Mouse (Mus musculus) urinary bladder, postnatal 36 days (tissue): ENCODE results near the gene Slc9a3r2.
A peak's percentile ranks its signal among the peaks of the same experiment; 100 is the strongest.
"Not testable (repeated sequence)": the region's sequence is repeated elsewhere in the genome, so short reads cannot be mapped to it uniquely, and the experiment has no call there.

Source experiments
- DNase-seq, 2 experiments: peaks; one replicate each; pipeline ENCODE4 v3.0.0; 2022; ENCODE audit warnings: low spot score in 2 of 2, mixed read lengths in 1 of 2

The Slc9a3r2 gene

DNA sequence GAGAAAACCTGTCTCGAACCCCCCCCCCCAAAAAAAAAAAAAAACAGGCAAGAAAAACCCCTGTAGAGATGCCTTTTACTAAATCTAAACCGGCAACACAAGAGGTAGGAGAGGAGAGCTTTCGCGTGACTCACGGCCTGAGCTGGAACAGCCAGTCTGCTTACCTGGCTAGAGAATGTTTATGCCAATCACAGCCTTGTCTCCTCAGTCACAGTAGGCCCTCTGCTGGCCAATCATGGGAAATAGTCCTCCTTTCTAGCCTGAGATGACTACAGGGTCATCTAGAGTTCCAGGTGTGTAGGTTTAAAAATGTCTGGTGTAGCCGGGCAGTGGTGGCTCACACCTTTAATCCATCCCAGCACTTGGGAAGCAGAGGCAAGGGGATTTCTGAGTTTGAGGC is 17.3 kb upstream of the Slc9a3r2 start:
- peak; percentile 65 to 79 for DNase-seq

- DNase-seq, result not testable (repeated sequence)
Measured at GRCm38 (mm10) chr17:24667011-24667410, 16.9 kb upstream of the Slc9a3r2 start.

- no peak for DNase-seq
Measured at GRCm38 (mm10) chr17:24658017-24658758, 8.1 kb upstream of the Slc9a3r2 start, which contains the start of gene Npw. TSS of gene Npw (minus strand) at chr17:24658457.

DNA sequence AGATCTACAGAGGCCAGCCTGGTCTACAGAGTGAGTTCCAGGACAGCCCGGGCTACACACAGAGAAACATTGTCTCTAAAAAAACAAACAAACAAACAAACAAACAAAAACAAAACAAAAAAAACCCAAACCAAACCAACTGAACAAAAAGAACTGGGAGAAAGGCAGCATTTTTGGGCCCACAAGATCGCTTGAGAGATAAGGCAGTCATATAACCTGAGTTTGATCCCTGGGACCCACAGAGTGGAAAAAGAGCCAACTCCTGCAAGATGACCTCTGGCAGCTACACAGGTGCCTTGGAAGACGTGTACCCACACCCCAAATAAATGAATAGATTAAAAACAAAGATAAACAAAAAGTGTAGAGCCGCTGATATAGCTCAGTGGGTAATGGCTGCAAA is 4.8 kb upstream of the Slc9a3r2 start:
- no peak for DNase-seq

- peak; percentile 67 to 73 for DNase-seq
Measured at GRCm38 (mm10) chr17:24653967-24654710, 4.0 kb upstream of the Slc9a3r2 start.

- DNase-seq, result no peak
Measured at GRCm38 (mm10) chr17:24651835-24652234, 1.7 kb upstream of the Slc9a3r2 start.

DNA sequence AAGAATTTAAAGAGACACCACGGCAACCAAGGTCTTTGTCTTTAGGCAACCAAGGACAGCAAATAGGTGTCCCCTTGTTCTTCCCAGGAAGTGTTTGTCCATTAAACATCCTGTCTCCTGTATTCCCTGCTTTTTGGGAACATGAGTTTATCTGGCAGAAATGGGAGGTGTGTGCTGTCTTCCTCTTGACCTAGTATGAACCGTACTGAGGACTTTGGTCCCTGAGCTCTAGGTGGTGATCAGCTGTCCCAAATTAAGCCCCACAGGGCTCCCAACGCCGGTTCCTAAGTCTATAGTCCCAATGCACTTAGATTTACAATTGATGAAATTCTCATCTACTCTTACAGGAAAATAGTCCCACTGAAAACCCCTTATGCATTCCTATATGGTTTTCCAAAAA is 639 bp upstream of the Slc9a3r2 start:
- DNase-seq, result no peak

DNA sequence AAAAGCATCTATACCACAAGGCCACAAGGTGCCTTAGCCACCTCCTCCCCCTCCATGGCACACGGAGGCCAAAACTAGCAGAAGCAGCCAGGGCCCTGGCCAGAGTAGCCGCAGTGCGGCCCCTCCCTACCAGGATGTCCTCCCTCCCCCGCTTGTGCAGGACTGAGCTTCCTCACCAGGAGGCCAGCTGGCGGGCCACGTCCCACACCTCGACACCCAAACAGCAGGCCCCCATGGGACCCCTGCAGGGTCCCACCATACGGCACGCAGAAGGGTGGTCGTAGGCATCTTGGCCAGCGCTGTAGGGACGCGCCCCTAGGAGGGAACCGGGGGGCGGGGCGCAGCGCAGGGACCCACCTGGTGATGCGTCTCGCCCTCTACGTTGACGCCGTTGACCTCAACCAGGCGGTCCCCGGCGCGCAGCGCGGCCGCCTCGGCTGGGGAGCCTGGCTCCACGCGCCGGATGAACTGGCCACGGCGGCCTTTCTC is 502 bp downstream of the Slc9a3r2 start:
- peak; percentile 48 to 50 for DNase-seq

DNA sequence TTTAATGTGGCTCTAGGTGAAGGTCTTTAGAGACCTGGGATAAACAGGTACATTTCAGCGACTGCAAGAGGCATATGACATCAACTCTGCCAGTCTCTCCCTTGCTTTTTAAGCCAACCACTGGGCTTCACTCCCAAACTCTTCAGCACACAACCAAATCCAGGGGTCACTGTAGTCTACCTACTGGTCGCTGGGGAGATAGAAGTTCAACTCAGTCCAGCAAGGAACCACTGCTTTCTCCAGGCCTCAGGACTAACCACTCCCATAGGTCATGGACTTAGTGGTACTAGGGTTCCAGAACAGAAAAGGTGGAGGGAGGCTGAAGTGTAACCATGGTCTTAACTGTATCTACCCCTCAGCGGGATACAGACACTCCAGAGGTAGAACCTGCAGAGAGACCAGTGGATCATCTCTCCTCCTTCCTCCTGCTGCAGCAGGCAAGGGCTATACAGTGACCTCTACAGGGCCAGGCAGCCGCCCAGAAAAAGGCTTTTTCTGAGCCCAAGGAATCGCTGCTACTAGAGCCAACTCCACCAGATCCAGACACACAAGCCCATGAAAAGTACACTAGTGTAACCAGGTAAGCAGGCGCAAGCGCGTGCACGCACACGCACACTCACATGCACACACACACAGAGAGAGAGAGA is 1.3 kb downstream of the Slc9a3r2 start:
- DNase-seq, result no peak

- no peak for DNase-seq
Measured at GRCm38 (mm10) chr17:24647493-24647892, 2.6 kb downstream of the Slc9a3r2 start.

- no peak for DNase-seq
Measured at GRCm38 (mm10) chr17:24646381-24646780, 3.7 kb downstream of the Slc9a3r2 start.

DNA sequence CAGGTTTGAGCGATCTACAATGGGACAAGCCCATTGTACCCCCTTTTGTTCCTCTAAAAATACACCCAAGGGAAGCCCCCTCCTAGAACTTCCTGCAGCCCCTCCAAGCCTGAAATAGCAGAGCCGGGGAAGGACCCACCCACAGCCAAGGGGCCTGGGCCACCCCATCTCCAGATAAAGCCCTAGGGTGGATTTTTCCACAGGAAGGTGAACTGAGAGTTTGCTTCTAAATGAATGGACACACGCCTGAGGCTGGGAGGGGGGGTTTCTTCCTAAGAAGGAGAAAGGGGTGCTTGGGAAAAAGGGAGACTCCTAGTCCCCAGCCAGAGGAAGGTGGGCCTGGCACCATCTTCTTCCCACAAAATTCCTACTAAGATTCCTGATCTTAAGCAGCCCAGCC is 4.2 kb downstream of the Slc9a3r2 start:
- no peak for DNase-seq

DNA sequence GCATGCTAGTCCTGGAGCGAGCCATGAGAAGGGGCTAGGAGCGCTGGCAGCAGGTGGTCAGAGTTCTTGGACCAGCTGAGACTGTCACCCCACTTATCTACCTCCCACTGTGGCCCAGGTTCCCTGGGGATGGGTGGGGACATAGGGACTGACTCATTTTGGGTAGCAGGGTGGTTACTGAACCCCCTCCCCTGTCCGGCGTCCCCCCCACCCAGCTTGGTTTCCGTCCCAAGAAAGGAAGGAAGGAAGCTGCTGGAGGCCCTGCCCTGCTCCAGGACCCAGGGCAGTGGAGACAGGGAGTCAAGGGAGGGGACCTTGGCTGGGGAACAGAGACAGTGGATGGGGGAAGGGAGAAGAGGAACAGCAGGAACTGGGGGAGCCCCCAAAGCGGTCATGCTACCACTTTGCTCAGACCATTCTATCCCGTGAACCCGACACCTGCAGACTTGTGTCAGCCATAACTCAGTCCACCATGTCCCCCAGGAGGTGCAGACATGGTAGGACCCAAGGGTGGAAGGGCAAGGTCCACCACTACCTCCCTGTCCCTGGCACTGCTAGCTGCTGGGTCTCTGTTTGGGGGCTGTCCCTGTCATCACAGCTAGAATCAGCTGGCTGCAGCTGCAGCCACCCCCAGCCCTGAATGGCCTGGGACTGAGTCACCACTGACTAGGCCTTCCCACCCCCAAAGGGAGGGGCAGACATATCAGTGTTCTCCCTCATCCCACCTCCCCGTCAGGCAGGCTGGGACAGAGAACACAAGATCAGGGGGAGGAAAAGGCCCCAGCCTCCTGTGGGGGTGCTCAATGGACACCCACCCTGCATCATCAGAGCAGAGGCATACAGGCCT is 5.0 kb downstream of the Slc9a3r2 start:
- DNase-seq, result no peak

DNA sequence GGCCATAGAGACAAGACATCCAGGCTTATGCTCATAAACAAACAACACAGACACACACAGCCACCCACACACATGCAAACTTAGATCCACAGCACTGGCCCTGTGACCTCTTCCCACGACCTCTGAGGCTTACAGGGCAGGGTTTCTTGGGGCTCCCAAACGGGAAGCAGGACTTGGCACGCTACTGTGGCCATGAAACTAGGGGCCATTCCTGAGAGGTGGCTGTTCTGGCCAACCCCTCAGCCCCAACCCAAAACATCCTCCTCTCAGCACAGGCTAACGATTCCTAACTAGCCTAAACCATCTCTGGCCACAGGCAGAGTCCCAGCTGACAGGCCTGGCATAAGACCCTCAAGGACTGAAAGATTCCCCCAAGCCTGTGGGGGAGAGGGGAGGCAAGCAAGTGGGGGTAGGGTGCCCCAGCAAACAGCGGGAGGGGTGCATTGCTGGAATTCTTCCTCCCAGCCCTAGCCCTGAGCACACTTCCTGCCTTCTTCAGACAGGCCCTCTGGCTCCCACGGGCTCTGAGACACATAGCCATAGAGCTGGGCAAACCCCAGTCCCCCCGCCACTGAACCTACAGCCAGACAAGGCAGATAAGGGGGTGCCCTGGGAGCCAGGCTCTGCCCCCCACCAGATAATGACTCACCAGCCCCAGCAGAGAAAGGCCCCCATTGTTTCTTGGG is 6.0 kb downstream of the Slc9a3r2 start:
- DNase-seq, result no peak

DNA sequence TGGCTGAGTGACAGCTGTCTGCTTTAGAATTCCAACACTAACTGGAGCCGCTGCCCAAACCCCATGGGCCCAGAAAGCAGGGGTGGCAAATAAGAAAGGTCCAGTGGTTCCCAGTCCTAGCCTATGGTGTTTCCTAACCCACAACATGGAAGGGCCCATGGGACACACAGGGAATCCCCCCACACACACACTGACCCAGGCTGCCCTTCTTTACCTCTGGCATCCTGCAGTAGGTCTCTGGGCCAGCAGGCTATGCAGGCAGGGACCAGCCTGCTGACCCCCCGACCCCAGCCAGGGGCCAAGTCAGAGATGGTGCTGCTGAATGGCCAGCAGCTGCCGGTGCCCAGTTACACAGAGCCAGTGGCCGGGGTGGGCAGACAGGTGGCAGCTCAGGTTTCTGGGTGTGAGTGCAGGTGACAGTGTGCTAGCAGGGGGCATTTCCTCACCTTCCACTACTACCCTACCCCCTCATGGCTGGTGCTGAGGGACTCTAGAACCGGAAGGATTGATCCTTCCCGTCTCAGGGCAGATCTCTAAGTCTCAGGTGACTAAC is 7.3 kb downstream of the Slc9a3r2 start:
- no peak for DNase-seq

GRCm38 (mm10) chr17:24641944-24642343 is 8.2 kb downstream of the Slc9a3r2 start:
- DNase-seq, result no peak

GRCm38 (mm10) chr17:24640581-24640980 is 9.5 kb downstream of the Slc9a3r2 start:
- DNase-seq, result no peak

DNA sequence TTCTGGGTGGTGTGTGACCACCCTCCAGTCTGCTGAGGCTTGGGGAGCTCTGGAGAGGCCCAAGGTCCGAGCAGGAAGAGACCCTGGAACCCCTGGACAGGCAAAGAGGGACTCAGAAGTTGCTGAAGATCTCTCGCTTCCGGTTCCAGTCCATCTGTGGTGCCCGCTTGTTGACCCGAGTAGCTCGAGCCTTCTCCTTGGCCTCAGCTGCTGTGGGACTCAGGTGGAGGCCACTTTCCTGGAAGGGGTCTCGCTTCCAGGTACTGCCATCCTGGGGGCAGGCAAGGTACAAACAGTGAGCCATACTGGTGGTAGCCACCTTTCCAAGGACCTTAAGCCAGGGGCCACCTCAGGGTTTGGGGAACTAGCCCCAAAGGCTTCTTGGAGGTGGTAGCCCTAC is 10.0 kb downstream of the Slc9a3r2 start:
- DNase-seq, result no peak

GRCm38 (mm10) chr17:24639571-24639988 is 10.5 kb downstream of the Slc9a3r2 start:
- no peak for DNase-seq

DNA sequence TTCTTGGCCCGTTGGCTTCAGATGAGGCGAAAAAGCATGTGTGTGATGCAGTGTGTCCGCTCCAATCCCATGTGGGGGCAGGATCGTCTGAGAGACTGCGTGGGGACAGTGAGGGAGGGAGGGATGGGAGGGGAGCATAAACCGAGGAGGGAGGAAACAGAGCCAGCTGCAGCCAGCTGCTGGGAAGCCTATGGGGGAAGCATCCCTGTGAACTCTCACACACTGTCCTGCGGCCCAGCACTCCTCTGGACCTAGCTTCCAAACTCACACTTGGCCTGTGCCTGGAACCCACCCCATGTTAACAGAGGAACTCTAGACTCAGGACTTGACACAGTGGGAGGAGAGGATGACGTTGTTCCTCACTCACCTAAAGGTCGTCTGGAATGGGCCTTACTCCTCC is 11.3 kb downstream of the Slc9a3r2 start:
- peak in 1 of 2 experiments; percentile 39 for DNase-seq

- DNase-seq, result no peak
Measured at GRCm38 (mm10) chr17:24638214-24638613, 11.9 kb downstream of the Slc9a3r2 start.
